Mouse (Mus musculus) kidney, adult 2 months (tissue): Measurements from ENCODE around the gene Zfp598. TPM values are rescaled to one million over a fixed set of nuclear protein-coding genes. Genes with fewer than 3 reads are reported as not detected.

Experiments used
- DNase-seq: peaks from one replicate; pipeline ENCODE4 v3.0.0; 2021
- H3K27ac ChIP-seq: fragments of 200-500 bp; 2 replicates; pipeline ENCODE4 v1.5.1; 2012; ENCODE audit warnings: low read depth, low read length, control low read depth, inconsistent platforms; ENCODE audit not compliant: insufficient read depth
- H3K27me3 ChIP-seq: fragments of 200-500 bp; replicated peaks from 2 replicates; pipeline ENCODE4 v1.6.1; 2012; ENCODE audit warnings: mild to moderate bottlenecking, moderate library complexity, low read length, inconsistent platforms; ENCODE audit not compliant: control insufficient read depth, insufficient read depth
- H3K36me3 ChIP-seq: fragments of 200-500 bp; 2 replicates; pipeline ENCODE4 v1.6.1; 2012; ENCODE audit warnings: mild to moderate bottlenecking, moderate library complexity, low read length, inconsistent platforms; ENCODE audit not compliant: control insufficient read depth, insufficient read depth
- H3K4me1 ChIP-seq: fragments of 200-500 bp; 2 replicates; pipeline ENCODE4 v1.6.1; 2011; ENCODE audit warnings: low read length; ENCODE audit not compliant: control insufficient read depth, insufficient read depth
- H3K4me3 ChIP-seq: fragments of 200-500 bp; 2 replicates; pipeline ENCODE4 v1.5.1; 2011; ENCODE audit warnings: mild to moderate bottlenecking, low read depth, low read length, control low read depth; ENCODE audit not compliant: insufficient read depth
- CTCF ChIP-seq: fragments of 200-500 bp; conservative IDR thresholded peaks from 2 replicates; pipeline ENCODE4 v1.5.1; 2011; ENCODE audit warnings: low read depth, mild to moderate bottlenecking, control low read depth, low read length, moderate library complexity, mixed read lengths; ENCODE audit not compliant: insufficient read depth, insufficient read length
- POLR2A ChIP-seq: fragments of 200-500 bp; IDR thresholded peaks from one replicate; pipeline ENCODE4 v1.6.1; 2011; ENCODE audit warnings: low read depth, low read length, control low read depth
- WGBS: fragments of 180-500 bp; shearing (Covaris S2); methylation state at CpG from one replicate; pipeline ENCODE4 v1.1.7; 2018; 5-methylcytosine and 5-hydroxymethylcytosine counted together
- polyA plus RNA-seq: library from polyadenylated mRNA; depleted of rRNA; stranded (reverse); fragments of >200 nt; gene quantifications from 2 replicates; pipeline ENCODE4 v1.2.3, GENCODE M21; 2012; rRNA removed

Zfp598 gene
- polyA plus RNA-seq, 1 experiment = 44.3 TPM

GRCm38 (mm10) chr17:24728184-24728583 lies 58.7 kb downstream of the Zfp598 start:
- Histone ChIP-seq H3K27me3 (no peaks in the 10 kb centered on the region), H3K27ac (no peak overlapping the region), H3K36me3 (no peaks in the 10 kb centered on the region), H3K4me1 (peaks cover 16% of the 10 kb centered on the region), H3K4me3 (no peak overlapping the region)
- no peak for DNase-seq
- 68% methylated on average over 17 of the region's 17 CpGs for WGBS
- no peak for TF ChIP-seq POLR2A
- TF ChIP-seq CTCF = no peak

GRCm38 (mm10) chr17:24729067-24729466 lies 59.6 kb downstream of the Zfp598 start:
- DNase-seq = no peak
- TF ChIP-seq CTCF (no peak), POLR2A (no peak)
- H3K36me3 ChIP-seq = no peaks in the 10 kb centered on the region
- H3K27ac ChIP-seq = no peak overlapping the region
- H3K4me1 ChIP-seq = peaks cover 17% of the 10 kb centered on the region
- H3K4me3 ChIP-seq = no peak overlapping the region
- no peaks in the 10 kb centered on the region for H3K27me3 ChIP-seq
- WGBS = 66% methylated on average over 6 of the region's 6 CpGs

- WGBS = 86% methylated on average over 14 of the region's 14 CpGs
- no peak for DNase-seq
- Histone ChIP-seq H3K4me3 (no peak overlapping the region), H3K27ac (no peak overlapping the region), H3K27me3 (no peaks in the 10 kb centered on the region), H3K36me3 (no peaks in the 10 kb centered on the region), H3K4me1 (peaks cover 15% of the 10 kb centered on the region)
- TF ChIP-seq CTCF = no peak
- no peak for TF ChIP-seq POLR2A
These were observed 61.3 kb downstream of the Zfp598 start for GRCm38 (mm10) chr17:24730787-24731186.

Other genes with a start within 250 kb of the Zfp598 start
- gene Eci1, start 243.0 kb upstream of the Zfp598 start, polyA plus RNA-seq = 196 and 222 TPM in 2 replicates
- 7.6 and 8.8 TPM in 2 replicates for gene Dnase1l2, start 226.6 kb upstream of the Zfp598 start, polyA plus RNA-seq
- 63.7 and 72.8 TPM in 2 replicates for gene E4f1, start 199.4 kb upstream of the Zfp598 start, polyA plus RNA-seq
- gene Pgp, start 199.3 kb upstream of the Zfp598 start, polyA plus RNA-seq = 38.7 and 46.5 TPM in 2 replicates
- gene Bricd5, start 195.8 kb upstream of the Zfp598 start, polyA plus RNA-seq = 0.56 and 0.96 TPM in 2 replicates
- gene Mlst8, start 190.6 kb upstream of the Zfp598 start, polyA plus RNA-seq = 26.1 and 32.1 TPM in 2 replicates
- 0.52 and 0.80 TPM in 2 replicates for gene Caskin1, start 181.1 kb upstream of the Zfp598 start, polyA plus RNA-seq
- 108 and 124 TPM in 2 replicates for gene Traf7, start 141.7 kb upstream of the Zfp598 start, polyA plus RNA-seq
- 0.56 and 0.58 TPM in 2 replicates for gene Rab26, start 135.5 kb upstream of the Zfp598 start, polyA plus RNA-seq
- 34.6 and 42.9 TPM in 2 replicates for gene Pkd1, start 119.9 kb upstream of the Zfp598 start, polyA plus RNA-seq
- gene Tsc2, start 37.1 kb upstream of the Zfp598 start, polyA plus RNA-seq = 152 and 174 TPM in 2 replicates
- 13.6 and 15.8 TPM in 2 replicates for gene Nthl1, start 37.0 kb upstream of the Zfp598 start, polyA plus RNA-seq
- gene Slc9a3r2, start 19.4 kb upstream of the Zfp598 start, polyA plus RNA-seq = 111 and 123 TPM in 2 replicates
- gene Npw, start 11.2 kb upstream of the Zfp598 start, polyA plus RNA-seq = not detected in 2 replicates
- 1.5 and 2.2 TPM in 2 replicates for gene Syngr3, start 20.3 kb downstream of the Zfp598 start, polyA plus RNA-seq
- gene Gfer, start 26.5 kb downstream of the Zfp598 start, polyA plus RNA-seq = 29.8 and 34.7 TPM in 2 replicates
- gene Noxo1, start 26.5 kb downstream of the Zfp598 start, polyA plus RNA-seq = 5.6 and 7.1 TPM in 2 replicates
- gene Tbl3, start 38.0 kb downstream of the Zfp598 start, polyA plus RNA-seq = 48.6 and 49.4 TPM in 2 replicates
- gene Rnf151, start 48.4 kb downstream of the Zfp598 start, polyA plus RNA-seq = 0.16 and 0.91 TPM in 2 replicates
- gene Rps2, start 48.4 kb downstream of the Zfp598 start, polyA plus RNA-seq = 2,444 and 2,611 TPM in 2 replicates
- gene Ndufb10, start 54.8 kb downstream of the Zfp598 start, polyA plus RNA-seq = 626 and 656 TPM in 2 replicates
- gene Rpl3l, start 58.1 kb downstream of the Zfp598 start, polyA plus RNA-seq = 0.38 and 4.7 TPM in 2 replicates
- gene Msrb1, start 67.0 kb downstream of the Zfp598 start, polyA plus RNA-seq = 169 and 209 TPM in 2 replicates
- gene Hs3st6, start 83.3 kb downstream of the Zfp598 start, polyA plus RNA-seq = 7.4 and 11.9 TPM in 2 replicates
- gene Meiob, start 134.6 kb downstream of the Zfp598 start, polyA plus RNA-seq = not detected in 2 replicates
- 636 and 727 TPM in 2 replicates for gene Hagh, start 170.5 kb downstream of the Zfp598 start, polyA plus RNA-seq
- gene Fahd1, start 180.7 kb downstream of the Zfp598 start, polyA plus RNA-seq = 103 and 123 TPM in 2 replicates
- 50.6 and 77.3 TPM in 2 replicates for gene Igfals, start 196.3 kb downstream of the Zfp598 start, polyA plus RNA-seq
- 37.2 and 38.4 TPM in 2 replicates for gene Nubp2, start 216.7 kb downstream of the Zfp598 start, polyA plus RNA-seq
- gene Spsb3, start 217.0 kb downstream of the Zfp598 start, polyA plus RNA-seq = 55.5 and 69.0 TPM in 2 replicates
- 32.2 and 40.7 TPM in 2 replicates for gene Eme2, start 225.4 kb downstream of the Zfp598 start, polyA plus RNA-seq
- gene Mrps34, start 225.4 kb downstream of the Zfp598 start, polyA plus RNA-seq = 162 and 199 TPM in 2 replicates
- 112 and 115 TPM in 2 replicates for gene Nme3, start 226.8 kb downstream of the Zfp598 start, polyA plus RNA-seq